ENCODE assay signal across 25 mouse cellular contexts in the genomic region with DNA sequence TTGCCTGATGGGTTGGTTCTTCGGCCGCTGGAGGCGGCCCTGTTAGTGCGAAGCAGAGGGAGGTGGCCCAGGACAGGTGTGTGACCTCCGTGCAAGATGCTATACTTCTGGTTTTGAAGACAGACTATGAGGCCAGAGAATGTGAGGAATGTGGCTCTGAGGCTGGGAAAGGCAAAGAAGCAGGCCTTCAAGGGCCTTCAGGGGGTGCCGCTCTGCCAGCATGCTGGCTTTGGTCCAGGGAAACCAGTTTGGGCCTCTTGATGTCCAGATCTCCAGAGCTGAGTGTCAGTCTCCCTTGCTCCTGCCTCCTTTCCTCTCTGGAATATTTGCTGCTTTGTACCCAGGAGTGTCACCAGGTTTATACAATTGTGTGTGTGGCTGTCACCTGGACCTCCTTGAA. TPM values are rescaled to one million over a fixed set of nuclear protein-coding genes. Genes with fewer than 3 reads are reported as not detected.
A peak's percentile ranks its signal among the peaks of the same experiment; 100 is the strongest.
DNase-seq lines count a peak whose midpoint lies in the region; ATAC-seq lines count a peak whose summit lies in the region.
"Had no signal": no experiment of that assay in that cellular context is flagged by ENCODE, and none has a peak within 500 bp of the region (broad histone marks: within the 10 kb centered on the region; RNA-seq: fewer than 3 reads in every experiment).

No protein-coding gene starts in this region.

- H3K4me3 ChIP-seq in lung, embryonic 16.5 days (ENCODE audit: low read length), result no peak overlapping the region
- H3K4me3 ChIP-seq: forebrain, embryonic 10.5 days; limb, embryonic 15.5 days; liver, embryonic 15.5 days; neural tube, embryonic 12.5 days had no signal

- H3K27me3 ChIP-seq in lung, embryonic 16.5 days (ENCODE audit: control insufficient read depth, insufficient read depth, low read depth, low read length), result no peaks in the 10 kb centered on the region
- H3K27me3 ChIP-seq: limb, embryonic 15.5 days; liver, embryonic 15.5 days; neural tube, embryonic 12.5 days had no signal

- DNase-seq in adrenal gland, postnatal 25 days, result peak; percentile 37
- no peak for DNase-seq in adrenal gland, adult 2 months
- DNase-seq in kidney, postnatal 10 days, result peak; percentile 52
- DNase-seq in kidney, adult 18-20 months, result no peak
- peak; percentile 68 to 82 for DNase-seq in lung, postnatal 4 days
- no peak for DNase-seq in neural tube, embryonic 10.5 days (ENCODE audit: extremely low spot score, low spot score)
- DNase-seq: adrenal gland, adult 8-10 months; cerebellum, adult 9-11 months; heart, postnatal 4 days; kidney, adult 8-10 months; kidney, postnatal 36 days; midbrain, embryonic 14.5 days; right cerebral cortex, postnatal 14 days; thymus, adult 2 months had no signal

- peak overlapping the region; percentile 85 for H3K27ac ChIP-seq in lung, embryonic 16.5 days (ENCODE audit: low read length)
- H3K27ac ChIP-seq: forebrain, embryonic 10.5 days; hindbrain, embryonic 14.5 days; limb, embryonic 15.5 days; liver, embryonic 15.5 days; neural tube, embryonic 12.5 days; stomach, postnatal 0 days had no signal

- H3K36me3 ChIP-seq in lung, embryonic 16.5 days (ENCODE audit: control insufficient read depth, insufficient read depth, low read length), result peaks cover 5% of the 10 kb centered on the region; the same call in 1 of the 2 replicates
- H3K36me3 ChIP-seq: neural tube, embryonic 12.5 days had no signal

- whole genome bisulfite sequencing in lung, embryonic 16.5 days, result 62% methylated on average over 6 of the region's 6 CpGs

- no peak overlapping the region for H3K4me2 ChIP-seq in lung, embryonic 16.5 days (ENCODE audit: low read depth, low read length)
- H3K4me2 ChIP-seq: hindbrain, embryonic 14.5 days; limb, embryonic 15.5 days; liver, embryonic 15.5 days; neural tube, embryonic 12.5 days had no signal

- H3K9me3 ChIP-seq in lung, embryonic 16.5 days (ENCODE audit: control insufficient read depth, low read length), result no peaks in the 10 kb centered on the region
- H3K9me3 ChIP-seq: forebrain, embryonic 10.5 days; limb, embryonic 15.5 days; liver, embryonic 15.5 days; neural tube, embryonic 12.5 days had no signal

- peak; percentile 67 for ATAC-seq in lung, embryonic 16.5 days (ENCODE audit: low read depth)
- no peak for ATAC-seq in megakaryocyte-erythroid progenitor cell, adult 5-6 weeks (replicated peaks; ENCODE audit: low FRiP score, low TSS enrichment, poor library complexity, severe bottlenecking)
- ATAC-seq: CD4-positive, CD25-positive, alpha-beta regulatory T cell, adult 4 months; forebrain, embryonic 16.5 days; inflammation-experienced regulatory T-cells, adult 6 months had no signal

- 0 out of 2 replicates have a peak overlapping the region, but pooled peaks have one; percentile 6 for H3K9ac ChIP-seq in lung, embryonic 16.5 days (ENCODE audit: low read length)
- H3K9ac ChIP-seq: hindbrain, embryonic 14.5 days; limb, embryonic 15.5 days; liver, embryonic 15.5 days; neural tube, embryonic 12.5 days had no signal

- H3K4me1 ChIP-seq in lung, embryonic 16.5 days (replicated peaks; ENCODE audit: control insufficient read depth, insufficient read depth, low read length), result peaks cover 14% of the 10 kb centered on the region

RNA-seq across cellular contexts. Expression of a gene that starts 9.8 kb away (rescaled TPM):
- total RNA-seq in adrenal gland, postnatal 25 days (2021), result 36.3 and 43.3 TPM in 2 replicates
- total RNA-seq in adrenal gland, adult 2 months (2021), result 10 to 100 TPM; 39.3 to 60.3 TPM
- polyA plus RNA-seq in adrenal gland, adult 2 months (2012; rRNA removed), result 58.0 and 65.5 TPM in 2 replicates
- polyA plus RNA-seq in lung, embryonic 16.5 days (2015; fragmentation: Nextera tagmentation; extraction: Ambion mirVana), result 2.7 TPM in 2 replicates
- 7.6 and 9.7 TPM in 2 replicates for total RNA-seq in megakaryocyte-erythroid progenitor cell, adult 5-6 weeks (2014; fragmentation: Nextera tagmentation)
- total RNA-seq in megakaryocyte-erythroid progenitor cell, adult 5-6 weeks (2017), result 1.7 and 2.0 TPM in 2 replicates

RNA-seq across cellular contexts. Expression of a gene that starts 34.7 kb away (rescaled TPM):
- total RNA-seq in adrenal gland, postnatal 25 days (2021), result 1.8 and 3.1 TPM in 2 replicates
- total RNA-seq in adrenal gland, adult 2 months (2021), result 1 to 10 TPM; 1.5 to 1.8 TPM
- 2.8 and 3.3 TPM in 2 replicates for polyA plus RNA-seq in adrenal gland, adult 2 months (2012; rRNA removed)
- polyA plus RNA-seq in lung, embryonic 16.5 days (2015; fragmentation: Nextera tagmentation; extraction: Ambion mirVana), result 5.2 and 8.6 TPM in 2 replicates
- 24.5 and 35.1 TPM in 2 replicates for total RNA-seq in megakaryocyte-erythroid progenitor cell, adult 5-6 weeks (2014; fragmentation: Nextera tagmentation)
- total RNA-seq in megakaryocyte-erythroid progenitor cell, adult 5-6 weeks (2017), result 41.1 and 80.3 TPM in 2 replicates

Comparison
In these comparisons a context has a peak if more than half of its experiments do, and no peak if none do; other contexts are left out.
1. DNase-seq: peak in adrenal gland, postnatal 25 days (single experiment), kidney, postnatal 10 days (single experiment) and lung, postnatal 4 days (2 of 2); none in adrenal gland, adult 2 months (single experiment), kidney, adult 18-20 months (single experiment) and neural tube, embryonic 10.5 days (single experiment).